Mouse (Mus musculus) erythroblast, embryonic 14.5 days (primary cell): Measurements from ENCODE around the gene Fhad1. TPM values are rescaled to one million over a fixed set of nuclear protein-coding genes. Genes with fewer than 3 reads are reported as not detected.

ENCODE experiments used
- H3K27me3 ChIP-seq: 2 replicates; pipeline ENCODE4 v1.6.1; 2012; ENCODE audit warnings: inconsistent platforms; ENCODE audit not compliant: control insufficient read depth
- H3K36me3 ChIP-seq: 2 replicates; pipeline ENCODE4 v1.6.1; 2012; ENCODE audit warnings: mild to moderate bottlenecking, inconsistent platforms; ENCODE audit not compliant: control insufficient read depth
- H3K4me1 ChIP-seq: 2 replicates; pipeline ENCODE4 v1.6.1; 2012; ENCODE audit warnings: inconsistent platforms; ENCODE audit not compliant: control insufficient read depth
- H3K4me3 ChIP-seq: replicated peaks from 2 replicates; pipeline ENCODE3; 2012; ENCODE audit warnings: moderate library complexity, mild to moderate bottlenecking, inconsistent platforms
- H3K9me3 ChIP-seq: 2 replicates; pipeline ENCODE4 v1.6.1; 2012; ENCODE audit warnings: low read length, inconsistent platforms, mixed read lengths; ENCODE audit not compliant: control insufficient read depth
- GATA1 ChIP-seq: IDR thresholded peaks from 2 replicates; pipeline ENCODE4 v1.6.1; 2012; ENCODE audit warnings: low read length, inconsistent platforms, mixed read lengths
- TAL1 ChIP-seq: IDR thresholded peaks from 3 replicates; pipeline ENCODE4 v1.6.1; 2012; ENCODE audit warnings: low read length, inconsistent platforms, mixed read lengths
- polyA plus RNA-seq: library from polyadenylated mRNA; stranded (reverse); fragments of >175 nt; gene quantifications from 2 replicates; pipeline ENCODE4 v1.2.3, GENCODE M21; 2012

Gene Fhad1
- polyA plus RNA-seq, 1 experiment: not detected

DNA sequence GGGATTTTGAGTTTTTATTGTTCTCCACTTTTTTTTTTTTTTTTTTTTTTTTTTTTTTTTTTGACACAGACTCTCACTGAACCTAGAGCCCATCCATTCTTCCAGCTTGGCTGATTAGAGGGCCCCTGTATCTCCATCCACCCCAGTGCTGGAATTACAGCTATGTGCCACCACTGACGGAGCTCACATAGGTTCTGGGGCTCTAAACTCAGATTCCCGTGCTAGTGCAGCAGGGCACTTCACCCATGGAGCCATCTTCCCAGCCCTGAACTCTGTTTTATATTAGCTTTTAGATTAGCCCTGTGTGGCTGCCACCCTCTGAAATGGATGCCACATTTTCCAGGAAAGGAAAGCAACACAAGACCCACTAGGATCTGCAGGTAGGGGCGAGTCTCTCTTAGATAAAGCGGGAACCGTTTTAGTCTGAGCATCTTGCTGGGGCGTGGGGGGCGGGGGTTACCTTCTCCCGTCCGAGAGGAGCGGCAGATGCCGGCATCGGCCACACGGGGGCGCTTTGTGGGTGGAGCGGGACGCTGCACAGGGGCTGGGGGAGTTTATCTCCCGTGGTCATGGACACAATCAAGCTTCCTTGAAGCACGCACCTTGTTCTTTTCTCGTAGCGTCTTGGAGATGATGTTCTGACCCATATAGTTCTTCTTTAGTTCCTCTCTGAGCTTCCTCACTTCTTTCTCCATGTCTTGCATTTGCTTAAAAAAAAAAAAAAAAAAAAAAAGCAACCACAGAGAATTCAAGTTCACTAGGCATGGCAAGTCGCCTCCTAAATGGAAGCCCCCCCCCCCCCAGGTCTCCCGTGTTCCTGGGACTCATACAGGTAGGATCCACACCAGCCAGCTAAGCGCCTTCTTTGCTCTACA is 51.8 kb downstream of the Fhad1 start:
- Histone ChIP-seq H3K4me1 (no peaks in the 10 kb centered on the region), H3K36me3 (no peaks in the 10 kb centered on the region), H3K9me3 (no peaks in the 10 kb centered on the region), H3K4me3 (no peak overlapping the region), H3K27me3 (no peaks in the 10 kb centered on the region)
- TF ChIP-seq TAL1: no peak
- no peak for TF ChIP-seq GATA1

DNA sequence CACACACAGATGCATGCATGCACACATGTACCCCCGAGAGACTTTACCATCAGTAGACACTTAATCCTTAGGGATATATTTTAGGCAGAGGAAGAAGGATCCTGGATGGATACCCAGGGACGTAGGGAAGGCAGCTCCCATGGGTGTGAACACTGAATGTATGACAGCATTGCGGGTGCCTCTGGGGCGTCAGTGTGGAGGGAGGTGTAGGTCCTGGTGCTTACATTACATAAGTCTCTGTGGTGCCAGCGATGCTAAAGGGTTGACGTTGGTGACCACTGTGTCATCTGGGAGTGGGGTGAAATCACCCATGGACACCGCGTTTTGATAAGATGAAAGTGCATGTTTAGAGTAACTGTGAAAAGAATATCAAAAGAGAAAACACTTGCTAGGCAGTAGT is 54.8 kb downstream of the Fhad1 start:
- no peaks in the 10 kb centered on the region for H3K36me3 ChIP-seq
- H3K27me3 ChIP-seq: no peaks in the 10 kb centered on the region
- H3K9me3 ChIP-seq: no peaks in the 10 kb centered on the region
- H3K4me1 ChIP-seq: no peaks in the 10 kb centered on the region
- no peak overlapping the region for H3K4me3 ChIP-seq
- TF ChIP-seq GATA1 (no peak), TAL1 (no peak)

DNA sequence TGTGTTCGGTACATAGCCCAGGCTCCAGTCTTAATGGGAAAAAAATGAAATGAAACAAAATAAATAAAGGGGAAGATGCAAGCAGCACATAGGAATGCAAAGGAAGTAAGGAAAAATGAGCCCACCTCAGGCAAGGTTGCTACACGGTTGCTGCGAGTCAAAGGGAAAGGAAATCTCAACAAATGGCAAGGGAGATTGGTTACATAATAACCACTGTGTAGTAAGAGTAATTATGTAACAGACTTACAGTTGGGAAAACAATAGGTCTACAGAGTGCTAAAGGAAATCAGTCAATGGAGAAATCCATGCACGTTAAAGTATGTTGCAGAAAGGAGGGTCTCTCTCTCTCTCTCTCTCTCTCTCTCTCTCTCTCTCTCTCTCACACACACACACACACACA is 55.3 kb downstream of the Fhad1 start:
- no peaks in the 10 kb centered on the region for H3K9me3 ChIP-seq
- TF ChIP-seq GATA1 (no peak), TAL1 (no peak)
- no peaks in the 10 kb centered on the region for H3K36me3 ChIP-seq
- no peaks in the 10 kb centered on the region for H3K4me1 ChIP-seq
- H3K4me3 ChIP-seq: no peak overlapping the region
- H3K27me3 ChIP-seq: no peaks in the 10 kb centered on the region

DNA sequence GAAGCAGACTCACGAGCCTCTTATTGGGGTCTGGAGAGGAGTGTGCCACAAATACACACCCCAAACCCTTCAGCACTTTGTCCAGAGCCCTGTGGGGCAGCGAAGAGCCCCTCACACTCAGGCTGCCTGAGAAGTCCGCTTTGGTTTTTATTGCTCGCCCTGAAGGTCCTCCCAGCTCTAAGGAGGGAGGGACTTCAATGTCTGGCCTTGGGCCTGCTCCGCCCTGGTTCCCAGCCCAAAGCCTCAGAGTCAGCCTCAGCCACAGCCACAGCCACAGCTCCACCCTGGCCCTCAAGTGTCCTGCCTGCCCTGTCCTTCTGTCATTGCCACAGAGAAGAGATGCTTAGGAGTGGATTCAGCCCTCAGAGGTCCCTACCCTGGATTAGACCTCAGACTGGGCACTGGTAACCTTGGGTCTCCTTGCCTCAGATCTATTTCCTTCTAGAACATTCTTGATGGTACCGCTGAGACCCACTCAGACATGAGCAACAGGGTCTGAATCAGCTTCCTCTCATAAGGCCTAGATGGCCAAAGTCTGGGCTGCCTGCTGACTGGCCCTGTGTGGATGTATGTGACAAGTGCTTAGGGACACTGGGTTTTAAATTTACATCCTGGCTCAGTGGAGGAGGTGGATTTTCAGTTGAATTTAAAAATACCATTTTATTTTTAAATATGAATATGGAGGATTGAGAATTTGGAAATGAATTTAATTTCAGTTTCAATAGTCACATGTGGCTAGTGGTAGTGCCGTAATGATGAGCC is 56.1 kb downstream of the Fhad1 start:
- TF ChIP-seq TAL1 (no peak), GATA1 (no peak)
- Histone ChIP-seq H3K4me3 (no peak overlapping the region), H3K9me3 (no peaks in the 10 kb centered on the region), H3K4me1 (no peaks in the 10 kb centered on the region; the same call in 1 of the 2 replicates), H3K27me3 (no peaks in the 10 kb centered on the region), H3K36me3 (no peaks in the 10 kb centered on the region)

DNA sequence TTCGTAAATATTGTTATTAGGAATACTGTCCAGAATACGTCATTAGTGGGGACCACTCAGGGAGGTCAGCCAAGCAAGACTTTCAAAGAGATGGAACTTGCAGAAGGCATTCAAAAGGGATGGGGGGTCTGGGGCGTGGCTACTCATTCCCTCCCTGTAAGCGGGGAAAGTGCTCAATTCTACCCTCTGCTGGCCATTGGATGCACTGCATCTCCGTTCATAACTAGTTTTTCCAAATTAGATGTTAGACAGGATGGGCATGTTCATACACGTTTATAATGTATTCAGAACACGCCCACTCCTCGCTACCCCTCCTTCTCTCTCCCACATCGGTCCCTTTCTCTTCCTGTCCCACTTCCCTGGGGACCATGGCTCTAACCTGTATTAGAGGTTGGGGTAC is 56.7 kb downstream of the Fhad1 start:
- Histone ChIP-seq H3K27me3 (no peaks in the 10 kb centered on the region), H3K4me1 (no peaks in the 10 kb centered on the region; the same call in 1 of the 2 replicates), H3K36me3 (no peaks in the 10 kb centered on the region), H3K9me3 (no peaks in the 10 kb centered on the region), H3K4me3 (no peak overlapping the region)
- no peak for TF ChIP-seq TAL1
- no peak for TF ChIP-seq GATA1

DNA sequence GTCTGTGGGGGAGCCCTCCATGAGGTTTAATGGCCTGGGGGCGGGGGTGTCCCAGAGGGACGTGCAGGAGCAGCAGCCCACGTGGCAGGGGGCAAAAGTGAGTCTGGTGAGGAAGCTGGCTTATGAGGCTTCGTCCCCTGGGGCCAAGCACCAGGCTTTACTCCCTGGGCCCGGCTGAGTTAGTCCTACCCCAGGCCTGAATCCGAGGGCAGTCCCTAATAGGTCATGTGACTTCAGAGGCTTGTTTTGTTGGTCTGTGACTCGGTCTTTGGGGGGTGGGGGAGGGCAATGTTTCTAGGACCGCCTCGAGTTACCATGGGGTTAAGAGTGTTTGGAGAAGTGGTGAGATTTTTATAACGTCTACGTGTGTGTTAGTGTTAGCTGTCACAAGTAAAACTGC is 57.1 kb downstream of the Fhad1 start:
- TF ChIP-seq TAL1: no peak
- no peak for TF ChIP-seq GATA1

DNA sequence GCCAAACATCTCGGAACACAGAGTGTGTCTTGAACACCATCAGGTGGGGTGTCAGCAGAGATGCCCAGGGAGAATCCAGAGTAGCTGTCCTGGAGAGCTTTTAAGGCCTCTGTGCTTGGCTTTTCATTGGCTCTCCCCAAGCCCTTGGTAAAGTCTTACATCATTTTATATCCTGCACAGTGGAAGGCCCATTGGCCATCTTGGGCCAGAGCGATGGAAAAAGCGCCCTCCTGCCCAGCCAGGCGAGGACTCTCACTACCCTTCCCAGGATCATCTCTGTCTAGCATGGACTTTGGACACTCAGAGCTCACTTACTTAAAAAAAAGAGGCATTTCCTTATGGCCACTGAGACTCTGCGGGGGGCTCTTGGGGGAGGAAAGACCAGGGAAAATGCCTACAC is 58.0 kb downstream of the Fhad1 start:
- Histone ChIP-seq H3K9me3 (no peaks in the 10 kb centered on the region), H3K4me1 (no peaks in the 10 kb centered on the region; the same call in 1 of the 2 replicates), H3K4me3 (no peak overlapping the region), H3K36me3 (no peaks in the 10 kb centered on the region), H3K27me3 (no peaks in the 10 kb centered on the region)
- no peak for TF ChIP-seq GATA1
- no peak for TF ChIP-seq TAL1

More for the DNA sequence above, 57.1 kb downstream of the Fhad1 start:
- Histone ChIP-seq H3K36me3 (no peaks in the 10 kb centered on the region), H3K27me3 (no peaks in the 10 kb centered on the region), H3K4me3 (no peak overlapping the region), H3K9me3 (no peaks in the 10 kb centered on the region), H3K4me1 (no peaks in the 10 kb centered on the region; the same call in 1 of the 2 replicates)

DNA sequence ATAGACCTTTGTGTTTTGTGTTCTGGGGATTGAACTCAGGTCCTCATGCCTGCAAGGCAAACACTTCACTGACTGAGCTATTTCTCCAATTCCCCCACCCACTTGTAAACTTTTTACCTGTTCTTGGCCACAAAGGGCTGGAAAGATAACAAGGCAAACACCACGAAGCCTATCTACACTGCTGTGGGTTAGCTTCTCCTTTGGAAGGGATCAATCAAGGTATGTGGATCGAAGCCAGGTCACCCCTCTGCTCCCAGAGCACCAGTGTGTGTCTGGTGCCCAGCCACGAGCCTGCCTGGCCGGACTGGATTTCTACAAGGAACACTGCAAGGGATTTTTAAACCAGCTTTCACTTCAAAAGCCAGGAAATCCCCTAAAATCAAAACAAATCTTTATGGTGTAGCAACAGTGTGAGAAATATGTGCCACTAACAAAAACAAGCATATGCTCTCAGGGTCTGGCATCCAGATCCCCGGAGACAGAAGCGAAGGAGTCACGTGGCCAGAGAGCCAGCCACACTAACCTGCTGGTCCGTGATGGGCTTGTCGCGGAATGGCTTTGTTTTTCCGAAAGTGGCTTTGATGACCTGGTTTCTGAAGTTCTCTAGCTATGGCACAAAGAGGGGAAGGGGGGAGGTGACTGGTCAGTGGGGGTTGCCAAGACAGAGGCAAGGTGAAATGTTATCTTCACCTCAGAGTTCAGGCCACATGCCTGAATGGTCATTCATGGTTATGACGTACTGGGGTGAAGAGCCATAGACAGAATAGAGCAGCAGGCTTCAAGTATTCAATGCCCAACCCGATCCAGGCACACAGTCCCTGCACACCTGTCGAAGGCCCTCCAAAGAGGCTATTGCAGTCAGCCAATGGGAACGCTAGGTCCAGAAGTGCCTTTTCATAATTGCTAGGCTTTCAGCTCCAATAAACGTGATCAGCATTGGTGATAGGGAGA is 59.8 kb downstream of the Fhad1 start:
- Histone ChIP-seq H3K4me3 (no peak overlapping the region), H3K36me3 (no peaks in the 10 kb centered on the region), H3K27me3 (peaks cover 2% of the 10 kb centered on the region; the same call in 1 of the 2 replicates), H3K9me3 (no peaks in the 10 kb centered on the region), H3K4me1 (no peaks in the 10 kb centered on the region; the same call in 1 of the 2 replicates)
- TF ChIP-seq TAL1 (no peak), GATA1 (no peak)

DNA sequence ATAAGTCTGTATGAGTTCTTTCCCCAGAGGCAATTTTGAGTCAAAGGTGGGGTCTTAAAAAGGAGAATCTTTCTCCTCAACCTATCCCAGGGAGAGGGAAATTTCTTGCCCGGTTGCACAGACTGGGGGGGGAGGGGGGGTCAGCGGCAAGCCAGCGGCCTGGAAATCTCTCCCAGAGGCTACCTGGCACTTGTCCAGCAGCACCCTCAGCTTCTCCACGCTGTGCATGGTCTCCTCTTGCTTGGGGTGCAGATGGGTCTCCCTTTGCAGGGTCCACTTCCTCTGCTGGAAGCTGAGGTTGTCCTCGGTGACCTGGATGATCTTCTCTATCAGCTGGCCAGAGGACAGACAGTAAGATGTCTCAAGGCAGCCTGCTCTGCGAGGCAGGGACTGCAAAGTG is 61.0 kb downstream of the Fhad1 start:
- no peaks in the 10 kb centered on the region for H3K9me3 ChIP-seq
- TF ChIP-seq GATA1 (no peak), TAL1 (no peak)
- H3K4me3 ChIP-seq: no peak overlapping the region
- H3K4me1 ChIP-seq: no peaks in the 10 kb centered on the region; the same call in 1 of the 2 replicates
- H3K27me3 ChIP-seq: peaks cover 2% of the 10 kb centered on the region; the same call in 1 of the 2 replicates
- H3K36me3 ChIP-seq: no peaks in the 10 kb centered on the region
